Mouse (Mus musculus) lung, adult 2 months (tissue): ENCODE results near the gene Tle3.

ENCODE experiments used
- CTCF ChIP-seq: fragments of 200-500 bp; IDR thresholded peaks from 2 replicates; pipeline ENCODE4 v1.5.1; 2011; ENCODE audit warnings: mild to moderate bottlenecking, low read length, control low read depth; ENCODE audit not compliant: insufficient read depth
- POLR2A ChIP-seq: fragments of 200-500 bp; IDR thresholded peaks from 2 replicates; pipeline ENCODE4 v1.6.1; 2011; ENCODE audit warnings: low read depth, mild to moderate bottlenecking, control low read depth, low read length, borderline replicate concordance; ENCODE audit errors: extremely low read depth

DNA sequence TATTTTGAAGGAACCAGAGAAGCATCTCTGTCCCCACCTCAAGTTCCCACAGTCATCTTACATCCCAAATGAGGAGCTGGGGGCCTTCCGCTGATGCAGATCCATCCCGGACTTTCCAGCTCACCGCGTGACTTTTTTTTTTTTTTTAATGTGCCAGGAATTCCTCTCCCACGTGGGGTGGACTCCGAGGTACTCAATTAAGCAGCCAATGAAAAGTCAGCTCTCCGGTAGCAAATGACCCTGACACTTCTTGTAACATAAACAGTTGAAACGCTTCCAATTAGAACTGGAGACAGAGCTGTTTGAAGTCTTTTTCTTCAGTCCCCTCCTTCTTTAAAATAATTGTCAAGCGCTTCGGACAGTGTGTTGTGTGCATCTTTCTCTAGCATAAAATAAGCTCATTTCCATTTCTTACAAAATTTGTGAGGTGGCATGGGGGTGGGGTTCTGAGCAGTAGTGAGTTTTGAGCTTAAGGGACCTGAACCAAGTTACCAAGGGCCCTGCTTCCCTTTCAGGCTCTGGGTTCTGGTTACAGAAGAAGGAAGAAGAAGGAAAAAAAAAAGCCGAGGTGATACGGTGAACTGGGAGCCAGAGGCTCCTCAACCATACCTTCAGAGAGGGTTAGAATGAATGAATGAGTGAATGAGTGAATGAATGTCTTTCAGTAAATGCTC, 3.5 kb upstream of the Tle3 start:
- TF ChIP-seq CTCF (no peak), POLR2A (no peak)
